Mouse (Mus musculus): ENCODE measurements around the gene Chuk.

- TF ChIP-seq CTCF (IDR thresholded peaks at IDR 0.05; ENCODE audit: low read depth, low read length) (no peak), POLR2A (IDR thresholded peaks at IDR 0.05; ENCODE audit: borderline replicate concordance, low read depth, low read length) (no peak)
Observed at GRCm38 (mm10) chr19:44107661-44108521, 611 bp upstream of the Chuk start.
